Mouse (Mus musculus): ENCODE data around the gene Psmg4. TPM values are rescaled to one million over a fixed set of nuclear protein-coding genes. Genes with fewer than 3 reads are reported as not detected.

Gene Psmg4
- polyA plus RNA-seq (2015; fragmentation: Nextera tagmentation; extraction: Ambion mirVana) = 97.3 and 105 TPM in 2 replicates

DNA sequence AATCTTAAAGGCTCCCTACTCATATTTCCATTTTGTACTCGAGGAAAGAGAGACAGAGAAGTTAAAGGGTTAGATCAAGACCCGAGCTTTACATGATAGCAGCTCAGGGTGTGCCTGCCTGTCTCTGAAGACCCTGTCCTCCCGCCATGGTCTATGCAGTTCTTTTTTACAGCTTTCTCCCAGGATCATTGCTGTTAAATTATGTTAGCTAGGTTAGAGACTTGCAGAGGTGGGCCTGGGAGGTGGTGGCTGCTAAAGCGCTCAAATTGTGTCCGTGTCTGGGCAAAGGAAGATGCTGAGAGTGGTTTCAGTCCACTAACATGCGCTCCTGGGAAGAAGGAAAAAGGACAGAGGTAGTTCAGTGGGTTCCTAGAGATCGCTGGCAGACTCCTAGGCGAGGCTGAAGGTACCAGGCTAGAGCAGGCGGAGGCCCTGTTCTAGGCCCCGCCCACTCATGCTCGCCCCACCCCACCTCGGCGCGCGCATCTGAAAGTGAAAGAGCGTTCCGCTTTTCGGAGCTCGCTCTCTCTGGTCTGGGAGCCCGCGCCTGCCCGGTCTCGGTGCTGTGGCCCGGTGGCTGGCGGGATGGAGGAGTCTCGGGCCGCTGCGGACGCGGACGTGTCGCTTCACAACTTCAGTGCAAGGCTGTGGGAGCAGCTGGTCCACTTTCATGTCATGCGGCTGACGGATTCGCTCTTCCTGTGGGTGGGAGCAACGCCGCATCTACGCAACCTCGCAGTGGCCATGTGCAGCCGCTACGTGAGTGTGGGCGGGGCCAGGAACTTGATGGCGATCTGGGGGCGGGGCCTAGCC lies at the start of gene Psmg4:
Gene Psmg4 (plus strand): TSS at position 474 of the 813 bp plus-strand sequence.
- Histone ChIP-seq H3K36me3 (peaks cover 7% of the 10 kb centered on the region), H3K9me3 (no peaks in the 10 kb centered on the region), H3K4me3 (peak within 1 kb of the TSS; percentile 73), H3K9ac (replicated peaks) (peak within 1 kb of the TSS; percentile 64), H3K27me3 (no peaks in the 10 kb centered on the region), H3K27ac (replicated peaks) (peak within 1 kb of the TSS; percentile 93), H3K4me1 (peaks cover 20% of the 10 kb centered on the region), H3K4me2 (replicated peaks) (peak within 1 kb of the TSS; percentile 65)
- 3% methylated on average over 44 of the region's 44 CpGs for WGBS
- peak; percentile 96 for ATAC-seq (replicated peaks)

DNA sequence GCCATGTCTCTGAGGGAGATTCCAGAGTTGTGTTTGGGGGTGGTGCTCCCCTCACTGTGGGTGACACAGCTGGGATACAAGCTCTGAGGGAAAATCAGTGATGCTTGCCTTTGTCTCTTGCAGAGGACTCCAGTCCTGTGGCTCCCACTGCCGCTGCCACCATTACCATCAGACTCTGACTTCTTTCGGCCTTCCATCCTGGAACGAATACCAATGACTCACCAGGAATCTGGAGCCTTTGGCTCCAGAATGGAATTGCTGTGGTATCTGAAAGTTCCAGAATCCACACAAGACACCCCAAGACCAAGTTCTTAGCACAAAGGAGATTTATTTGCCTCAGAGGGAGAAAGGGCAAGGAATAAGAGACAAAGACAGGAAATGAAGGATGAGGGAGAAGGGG lies 49.7 kb upstream of the Psmg4 start:
- H3K9me3 ChIP-seq = no peaks in the 10 kb centered on the region
- H3K9ac ChIP-seq (replicated peaks) = no peak overlapping the region
- H3K27me3 ChIP-seq = no peaks in the 10 kb centered on the region
- no peak overlapping the region for H3K4me2 ChIP-seq (replicated peaks)
- ATAC-seq (replicated peaks) = no peak
- H3K27ac ChIP-seq (replicated peaks) = no peak overlapping the region
- H3K4me1 ChIP-seq = no peaks in the 10 kb centered on the region
- 91% methylated on average over 3 of the region's 3 CpGs for WGBS
- H3K36me3 ChIP-seq = no peaks in the 10 kb centered on the region
- H3K4me3 ChIP-seq = no peak overlapping the region

DNA sequence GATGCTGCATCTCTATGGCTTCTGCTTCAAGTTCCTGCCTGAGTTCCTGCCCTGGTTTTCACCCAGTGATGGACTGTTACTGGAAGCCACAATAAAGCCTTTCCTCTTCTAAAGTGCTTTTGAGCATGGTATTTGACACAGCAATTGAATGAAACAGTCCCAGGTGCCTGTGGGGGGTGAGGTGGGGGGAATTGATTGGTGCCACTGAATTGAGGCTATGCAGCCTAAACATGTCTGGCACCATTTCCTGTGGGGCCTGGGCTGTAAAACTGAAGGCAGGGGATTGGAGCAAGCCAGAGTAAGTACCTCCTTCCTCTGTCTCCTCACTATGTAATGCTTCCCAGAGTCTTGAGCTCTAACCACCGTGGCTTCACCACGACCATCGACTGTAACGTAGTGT lies 48.1 kb upstream of the Psmg4 start:
- no peak overlapping the region for H3K4me2 ChIP-seq (replicated peaks)
- no peak overlapping the region for H3K27ac ChIP-seq (replicated peaks)
- no peaks in the 10 kb centered on the region for H3K27me3 ChIP-seq
- no peak for ATAC-seq (replicated peaks)
- no peaks in the 10 kb centered on the region for H3K4me1 ChIP-seq
- no peak overlapping the region for H3K9ac ChIP-seq (replicated peaks)
- H3K4me3 ChIP-seq = no peak overlapping the region
- H3K9me3 ChIP-seq = no peaks in the 10 kb centered on the region
- H3K36me3 ChIP-seq = no peaks in the 10 kb centered on the region
- 90% methylated on average over 4 of the region's 4 CpGs for WGBS

DNA sequence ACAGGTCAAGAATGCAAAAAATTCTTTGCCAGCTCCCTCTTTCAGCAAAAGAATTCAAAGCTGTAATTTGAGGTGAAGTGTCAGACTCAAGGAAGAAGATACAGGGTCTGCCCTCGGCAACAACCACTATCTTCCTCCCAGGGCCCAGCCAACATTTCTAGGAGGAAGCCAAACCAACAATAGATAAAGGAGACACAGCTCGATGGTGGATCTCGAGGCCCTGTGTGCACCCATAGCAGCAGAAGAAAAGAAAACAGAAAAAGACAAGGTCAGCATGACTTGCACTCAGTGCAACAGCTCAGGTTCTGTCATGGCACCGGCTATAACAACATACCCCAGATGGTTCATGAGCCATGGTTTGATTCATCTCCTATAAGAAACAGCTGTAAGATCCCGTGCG lies 46.3 kb upstream of the Psmg4 start:
- H3K27me3 ChIP-seq = no peaks in the 10 kb centered on the region
- no peak overlapping the region for H3K27ac ChIP-seq (replicated peaks)
- WGBS = 91% methylated on average over 6 of the region's 6 CpGs
- ATAC-seq (replicated peaks) = no peak
- H3K4me2 ChIP-seq (replicated peaks) = no peak overlapping the region
- H3K36me3 ChIP-seq = peaks cover 3% of the 10 kb centered on the region; the same call in 1 of the 2 replicates
- no peak overlapping the region for H3K9ac ChIP-seq (replicated peaks)
- H3K4me1 ChIP-seq = no peaks in the 10 kb centered on the region
- H3K4me3 ChIP-seq = no peak overlapping the region
- H3K9me3 ChIP-seq = no peaks in the 10 kb centered on the region

DNA sequence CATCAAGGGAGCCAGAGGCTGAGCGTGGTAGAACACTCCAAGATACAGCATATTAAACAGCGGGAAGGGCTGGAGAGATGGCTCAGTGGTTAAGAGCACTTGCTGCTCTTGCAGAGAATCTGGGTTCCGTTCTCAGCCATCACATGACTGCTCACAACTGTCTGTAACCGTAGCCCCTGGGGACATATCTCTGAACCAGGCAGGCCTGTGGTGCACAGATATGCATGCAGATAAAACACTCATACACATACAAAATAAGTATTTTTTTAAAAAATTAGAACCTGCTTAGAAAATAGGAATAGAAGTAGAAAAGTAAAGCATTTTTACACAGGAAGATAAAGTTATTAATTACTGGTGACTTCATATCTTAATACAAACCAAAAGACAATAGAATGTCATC lies 43.9 kb upstream of the Psmg4 start:
- H3K9me3 ChIP-seq = no peaks in the 10 kb centered on the region
- H3K27me3 ChIP-seq = no peaks in the 10 kb centered on the region
- H3K36me3 ChIP-seq = peaks cover 15% of the 10 kb centered on the region
- H3K4me2 ChIP-seq (replicated peaks) = no peak overlapping the region
- no peak for ATAC-seq (replicated peaks)
- H3K9ac ChIP-seq (replicated peaks) = no peak overlapping the region
- no peak overlapping the region for H3K4me3 ChIP-seq
- 88% methylated on average over 4 of the region's 4 CpGs for WGBS
- peaks cover 16% of the 10 kb centered on the region for H3K4me1 ChIP-seq
- H3K27ac ChIP-seq (replicated peaks) = no peak overlapping the region

DNA sequence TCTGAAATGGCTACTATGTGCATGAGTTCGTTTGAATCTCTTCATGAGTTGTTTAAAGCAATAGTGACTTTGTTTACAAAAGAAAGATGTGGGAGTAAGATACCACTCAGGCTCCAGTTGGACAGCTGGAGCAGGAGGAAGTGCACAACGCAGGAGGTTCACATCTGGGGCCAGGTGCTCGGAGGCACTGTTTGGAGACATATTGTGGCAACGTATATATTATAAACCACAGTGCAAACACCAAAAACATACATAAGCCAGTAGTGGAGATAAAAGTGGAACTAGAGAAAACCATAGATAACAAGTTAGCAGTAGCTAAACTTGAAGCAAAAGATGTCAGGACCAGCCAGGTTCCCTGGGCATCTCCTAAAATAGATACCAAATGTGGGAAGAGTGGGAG lies 43.4 kb upstream of the Psmg4 start:
- WGBS = 82% methylated on average over 4 of the region's 4 CpGs
- Histone ChIP-seq H3K27ac (replicated peaks) (no peak overlapping the region), H3K36me3 (peaks cover 21% of the 10 kb centered on the region), H3K4me2 (replicated peaks) (no peak overlapping the region), H3K4me1 (peaks cover 22% of the 10 kb centered on the region), H3K4me3 (no peak overlapping the region), H3K9ac (replicated peaks) (no peak overlapping the region), H3K9me3 (no peaks in the 10 kb centered on the region), H3K27me3 (no peaks in the 10 kb centered on the region)
- ATAC-seq (replicated peaks) = no peak

DNA sequence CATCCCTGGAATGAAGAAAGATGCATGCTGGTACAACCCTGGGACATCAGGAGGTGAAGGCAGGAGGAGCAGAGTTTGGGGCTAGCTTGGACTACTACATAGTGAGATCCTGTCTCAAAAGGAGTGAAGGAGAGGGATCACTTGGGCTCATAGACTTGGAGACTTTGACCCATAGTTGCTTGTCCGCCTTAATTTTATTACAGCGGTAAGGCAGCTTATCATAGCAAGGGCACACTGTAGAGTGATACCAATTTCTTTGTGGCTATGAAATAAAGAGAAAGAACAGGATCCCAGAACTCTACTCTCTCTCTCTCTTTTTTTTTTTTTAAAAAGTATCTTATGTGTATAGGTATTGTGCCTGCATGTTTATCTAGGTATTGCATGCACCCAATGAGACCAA lies 42.2 kb upstream of the Psmg4 start:
- H3K9ac ChIP-seq (replicated peaks) = no peak overlapping the region
- no peak for ATAC-seq (replicated peaks)
- no peaks in the 10 kb centered on the region for H3K27me3 ChIP-seq
- H3K4me3 ChIP-seq = no peak overlapping the region
- H3K4me1 ChIP-seq = peaks cover 33% of the 10 kb centered on the region
- H3K9me3 ChIP-seq = no peaks in the 10 kb centered on the region
- peaks cover 31% of the 10 kb centered on the region for H3K36me3 ChIP-seq
- H3K27ac ChIP-seq (replicated peaks) = no peak overlapping the region
- H3K4me2 ChIP-seq (replicated peaks) = no peak overlapping the region
- 98% methylated on average over 2 of the region's 2 CpGs for WGBS

DNA sequence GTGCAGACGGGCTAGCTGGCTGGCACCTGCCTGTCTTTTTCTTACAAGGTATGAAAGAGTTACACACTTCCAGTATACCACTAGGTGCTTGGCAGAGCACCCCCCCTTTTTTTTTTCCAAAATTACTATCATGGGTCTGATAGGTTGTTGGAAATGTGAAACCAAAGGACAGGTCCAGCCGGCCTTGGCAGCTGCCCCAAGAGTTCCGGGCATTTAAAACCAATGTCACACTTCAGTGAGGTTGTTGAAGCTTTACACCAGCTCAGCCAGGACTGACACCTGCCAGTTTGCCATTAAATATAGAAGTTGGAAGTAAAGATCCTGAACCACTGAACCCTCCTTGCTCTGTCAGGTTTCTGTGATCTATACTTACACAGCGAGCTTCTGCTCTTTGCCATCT lies 37.1 kb upstream of the Psmg4 start:
- Histone ChIP-seq H3K4me3 (peak overlapping the region; percentile 49), H3K27me3 (no peaks in the 10 kb centered on the region), H3K4me2 (replicated peaks) (peak overlapping the region; percentile 96), H3K36me3 (peaks cover 41% of the 10 kb centered on the region), H3K9me3 (no peaks in the 10 kb centered on the region), H3K4me1 (peaks cover 41% of the 10 kb centered on the region), H3K9ac (replicated peaks) (peak overlapping the region; percentile 43), H3K27ac (replicated peaks) (peak overlapping the region; percentile 36)
- 40% methylated on average over 4 of the region's 4 CpGs for WGBS
- no peak for ATAC-seq (replicated peaks)

DNA sequence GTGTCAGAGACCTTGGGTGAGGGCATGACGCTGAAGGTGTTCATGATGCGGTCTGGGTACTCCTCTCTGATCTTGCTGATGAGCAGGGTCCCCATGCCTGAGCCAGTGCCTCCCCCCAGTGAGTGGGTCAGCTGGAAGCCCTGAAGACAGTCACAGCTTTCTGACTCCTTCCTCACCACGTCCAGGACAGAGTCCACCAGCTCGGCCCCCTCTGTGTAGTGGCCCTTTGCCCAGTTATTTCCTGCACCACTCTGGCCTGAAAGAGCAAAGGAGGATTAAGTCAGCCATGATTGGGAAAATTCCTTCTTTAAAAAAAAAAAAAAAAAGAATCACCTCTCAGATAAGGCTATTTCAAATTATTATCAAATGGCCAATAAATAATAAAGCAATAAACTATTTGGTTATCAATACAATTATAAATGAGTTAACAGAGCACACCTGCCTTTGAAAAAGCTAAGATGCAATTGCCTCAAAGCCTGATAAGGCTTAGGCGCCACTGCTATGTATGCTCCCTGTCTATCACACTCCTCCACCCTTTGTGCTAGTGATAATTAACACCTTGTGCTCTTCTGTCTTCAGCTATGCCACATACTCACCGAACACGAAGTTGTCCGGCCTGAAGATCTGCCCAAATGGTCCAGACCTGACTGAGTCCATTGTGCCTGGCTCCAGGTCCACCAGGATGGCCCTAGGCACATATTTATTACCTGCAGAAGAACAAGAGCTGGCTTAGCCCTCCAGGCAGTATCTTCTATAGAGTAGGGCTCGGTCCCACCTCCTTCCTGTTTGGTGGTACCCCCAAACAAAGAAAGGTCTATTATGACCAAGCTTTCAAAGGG lies 34.3 kb upstream of the Psmg4 start:
- Histone ChIP-seq H3K4me2 (replicated peaks) (peak overlapping the region; percentile 70), H3K9me3 (no peaks in the 10 kb centered on the region), H3K9ac (replicated peaks) (peak overlapping the region; percentile 95), H3K36me3 (peaks cover 29% of the 10 kb centered on the region), H3K27me3 (no peaks in the 10 kb centered on the region), H3K4me3 (peak overlapping the region; percentile 82), H3K27ac (replicated peaks) (peak overlapping the region; percentile 99), H3K4me1 (peaks cover 43% of the 10 kb centered on the region)
- WGBS = 20% methylated on average over 9 of the region's 9 CpGs
- ATAC-seq (replicated peaks) = no peak

DNA sequence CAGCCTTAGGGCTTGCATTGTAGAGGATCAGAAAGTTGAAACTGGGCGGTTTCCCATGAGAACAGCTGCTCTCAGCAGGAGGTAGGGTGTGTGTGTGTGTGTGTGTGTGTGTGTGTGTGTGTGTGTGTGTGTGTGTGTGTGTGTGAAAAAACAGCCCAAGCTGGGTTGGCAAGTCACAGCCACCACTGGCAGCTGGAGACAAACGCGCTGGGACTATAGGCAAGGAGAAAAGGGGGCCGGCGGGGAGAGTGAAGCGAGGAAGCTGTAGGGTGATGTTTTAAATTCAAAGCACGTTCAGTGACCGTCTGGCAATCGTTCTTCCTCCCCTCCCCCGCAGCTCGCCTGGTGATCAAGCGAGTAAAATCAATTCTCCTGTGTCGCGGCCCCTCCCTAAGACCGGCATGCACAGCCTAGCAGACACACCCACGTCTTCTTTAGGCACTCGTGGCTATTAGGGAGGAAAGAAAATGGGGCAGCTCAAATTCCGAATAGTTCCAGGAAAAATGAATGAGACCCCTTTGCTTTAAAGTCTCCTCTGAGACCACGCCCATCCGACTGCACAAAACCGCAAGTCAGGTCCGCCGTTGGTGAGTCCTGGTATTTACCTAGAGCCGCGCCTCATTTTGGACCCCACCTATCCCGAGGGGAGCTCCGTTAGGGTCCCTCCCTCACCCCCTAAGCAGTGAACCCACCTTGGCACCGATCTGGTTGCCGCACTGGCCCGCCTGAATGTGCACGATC lies 33.1 kb upstream of the Psmg4 start:
- H3K27me3 ChIP-seq = no peaks in the 10 kb centered on the region
- H3K9ac ChIP-seq (replicated peaks) = peak overlapping the region; percentile 95
- WGBS = under 1% methylated on average over 31 of the region's 31 CpGs
- no peaks in the 10 kb centered on the region for H3K9me3 ChIP-seq
- H3K4me1 ChIP-seq = peaks cover 37% of the 10 kb centered on the region
- H3K4me3 ChIP-seq = peak overlapping the region; percentile 82
- peaks cover 18% of the 10 kb centered on the region for H3K36me3 ChIP-seq
- H3K27ac ChIP-seq (replicated peaks) = peak overlapping the region; percentile 99
- peak overlapping the region; percentile 70 for H3K4me2 ChIP-seq (replicated peaks)
- peak; percentile 6; the same call in 1 of the 2 replicates for ATAC-seq (replicated peaks)

DNA sequence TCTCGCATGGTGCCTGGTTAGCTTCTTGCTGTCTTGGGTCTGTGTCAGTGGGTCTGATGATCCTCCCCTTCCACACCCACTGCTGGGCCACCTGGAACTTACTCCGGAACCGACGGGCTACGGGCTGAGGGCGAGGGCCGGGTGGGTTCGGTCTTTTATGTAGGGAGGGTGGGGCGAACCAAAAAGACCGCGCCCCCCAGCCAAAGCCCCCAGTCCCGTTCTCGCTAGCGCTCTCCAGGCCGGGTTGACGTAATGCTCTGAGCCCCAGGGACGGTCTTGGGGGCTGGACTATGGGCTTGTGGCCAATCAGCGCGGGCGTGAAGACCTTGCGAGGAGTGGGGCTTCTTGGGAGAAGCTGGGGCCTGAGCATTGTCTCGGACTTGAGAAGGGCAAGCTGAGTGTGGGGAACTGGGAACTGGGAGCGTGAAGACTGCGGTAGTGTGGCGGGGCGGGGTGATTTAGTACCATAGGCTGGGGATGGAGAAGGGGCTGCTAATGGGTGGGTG lies 32.5 kb upstream of the Psmg4 start, which contains the start of gene Tubb2b:
Gene Tubb2b (minus strand): TSS at position 241 of the 506 bp plus-strand sequence.
- H3K4me2 ChIP-seq (replicated peaks) = peak within 1 kb of the TSS; percentile 70
- H3K36me3 ChIP-seq = peaks cover 12% of the 10 kb centered on the region
- H3K9me3 ChIP-seq = no peaks in the 10 kb centered on the region
- H3K27ac ChIP-seq (replicated peaks) = peak within 1 kb of the TSS; percentile 99
- peak within 1 kb of the TSS; percentile 82 for H3K4me3 ChIP-seq
- no peaks in the 10 kb centered on the region for H3K27me3 ChIP-seq
- WGBS = under 1% methylated on average over 26 of the region's 26 CpGs
- ATAC-seq (replicated peaks) = peak; percentile 93
- H3K9ac ChIP-seq (replicated peaks) = peak within 1 kb of the TSS; percentile 95
- peaks cover 37% of the 10 kb centered on the region for H3K4me1 ChIP-seq
